Mouse (Mus musculus) liver, embryonic 16.5 days (tissue): Measurements from ENCODE around the gene Cand2. TPM values are rescaled to one million over a fixed set of nuclear protein-coding genes. Genes with fewer than 3 reads are reported as not detected.
A peak's percentile ranks its signal among the peaks of the same experiment; 100 is the strongest.

ENCODE experiments used
- ATAC-seq: fragments of 200-750 bp; cut with Nextera tagmentation; 2 replicates; pipeline ENCODE4 v1.8.0; 2017; ENCODE audit warnings: low read depth, mild to moderate bottlenecking, moderate number of reproducible peaks, moderate library complexity
- H3K27ac ChIP-seq: fragments of 300-500 bp; sonication (generic); 2 replicates; pipeline ENCODE4 v1.5.1; 2014; ENCODE audit warnings: mild to moderate bottlenecking, low read length
- H3K27me3 ChIP-seq: fragments of 300-500 bp; sonication (generic); 2 replicates; pipeline ENCODE4 v1.6.1; 2014; ENCODE audit warnings: low read depth, low read length, mixed read lengths; ENCODE audit not compliant: control insufficient read depth, insufficient read depth
- H3K36me3 ChIP-seq: fragments of 300-500 bp; sonication (generic); 2 replicates; pipeline ENCODE4 v1.6.1; 2014; ENCODE audit warnings: mild to moderate bottlenecking; ENCODE audit not compliant: control insufficient read depth, insufficient read depth
- H3K4me1 ChIP-seq: fragments of 300-500 bp; sonication (generic); 2 replicates; pipeline ENCODE4 v1.6.1; 2014; ENCODE audit warnings: low read depth, low read length, mixed read lengths; ENCODE audit not compliant: control insufficient read depth
- H3K4me2 ChIP-seq: fragments of 300-500 bp; sonication (generic); 2 replicates; pipeline ENCODE4 v1.6.1; 2014; ENCODE audit warnings: low read depth, low read length, mixed read lengths
- H3K4me3 ChIP-seq: fragments of 300-500 bp; sonication (generic); 2 replicates; pipeline ENCODE4 v1.5.1; 2014; ENCODE audit warnings: low read depth, mild to moderate bottlenecking, low read length
- H3K9ac ChIP-seq: fragments of 300-500 bp; sonication (generic); 2 replicates; pipeline ENCODE4 v1.6.1; 2014; ENCODE audit warnings: low read depth, low read length
- H3K9me3 ChIP-seq: fragments of 300-500 bp; sonication (generic); replicated peaks from 2 replicates; pipeline ENCODE4 v1.6.1; 2016; ENCODE audit warnings: low read length; ENCODE audit not compliant: control insufficient read depth
- WGBS: fragments of 180-500 bp; shearing (Covaris S2); extraction: QIAGEN DNeasy Blood & Tissue Kit; methylation state at CpG from one replicate; pipeline ENCODE4 v1.1.7; 2014; ENCODE audit not compliant: insufficient replicate concordance; 5-methylcytosine and 5-hydroxymethylcytosine counted together
- polyA plus RNA-seq: library from polyadenylated mRNA; unstranded; fragments of >200 nt; fragmentation: Nextera tagmentation; extraction: Ambion mirVana; gene quantifications from 2 replicates; pipeline ENCODE4 v1.2.1, GENCODE M21; 2015

The Cand2 gene
- polyA plus RNA-seq, 1 experiment from 2014 or later = 2.8 TPM

DNA sequence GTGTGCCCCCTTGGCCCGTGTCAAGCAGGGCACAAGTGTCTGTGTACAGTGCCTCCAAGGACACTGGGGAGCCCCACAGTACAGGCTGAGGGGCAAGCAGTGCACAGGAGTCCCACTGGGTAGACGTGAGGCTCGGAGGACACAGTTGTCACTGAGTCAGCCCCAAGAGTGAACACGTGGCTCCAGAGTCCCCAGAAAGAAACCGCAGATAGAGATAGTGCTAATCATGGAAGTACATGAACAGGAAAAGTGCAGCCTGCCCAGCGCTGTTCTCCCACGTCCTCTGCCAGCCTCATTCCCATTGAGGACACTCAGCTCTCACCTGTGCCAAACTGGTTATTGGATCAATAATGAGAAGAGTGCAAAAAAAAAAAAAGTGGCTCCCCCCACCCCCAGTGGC, 18.8 kb upstream of the Cand2 start:
- Histone ChIP-seq H3K27me3 (no peaks in the 10 kb centered on the region), H3K9me3 (no peaks in the 10 kb centered on the region), H3K4me3 (no peak overlapping the region), H3K4me1 (peaks cover 31% of the 10 kb centered on the region), H3K36me3 (no peaks in the 10 kb centered on the region), H3K27ac (peak overlapping the region; percentile 53), H3K4me2 (peak overlapping the region; percentile 37), H3K9ac (no peak overlapping the region)
- WGBS = 20% methylated on average over 7 of the region's 7 CpGs
- ATAC-seq = peak; percentile 80

DNA sequence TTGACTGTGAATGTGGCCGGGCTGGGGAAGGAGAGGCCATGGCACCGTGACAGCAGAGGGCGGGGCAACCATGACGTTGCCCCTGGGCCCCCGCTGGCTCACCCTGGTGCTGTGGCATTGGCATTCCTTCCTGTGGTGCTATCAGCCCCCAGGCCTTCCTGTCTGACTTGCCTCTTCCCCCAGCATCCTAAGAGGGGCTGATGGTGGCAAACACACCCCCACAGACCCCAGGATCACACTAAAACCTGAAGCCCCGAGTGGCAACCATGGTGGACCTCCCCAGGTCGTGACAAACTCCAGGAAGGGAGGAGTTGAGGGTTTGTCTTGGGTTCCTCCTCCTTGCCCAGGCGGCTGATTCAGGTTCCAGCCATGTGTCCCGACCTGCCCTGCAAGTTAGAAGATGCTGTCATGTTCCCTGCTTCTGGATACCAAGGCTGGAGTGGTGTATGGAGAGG, 15.3 kb upstream of the Cand2 start:
- no peaks in the 10 kb centered on the region for H3K9me3 ChIP-seq
- ATAC-seq = peak; percentile 85
- peak overlapping the region; percentile 62 for H3K9ac ChIP-seq
- peak overlapping the region; percentile 59 for H3K4me3 ChIP-seq
- WGBS = 11% methylated on average over 9 of the region's 9 CpGs
- no peaks in the 10 kb centered on the region for H3K36me3 ChIP-seq
- H3K27ac ChIP-seq = peak overlapping the region; percentile 82
- H3K4me2 ChIP-seq = peak overlapping the region; percentile 69
- H3K4me1 ChIP-seq = peaks cover 49% of the 10 kb centered on the region
- no peaks in the 10 kb centered on the region for H3K27me3 ChIP-seq

DNA sequence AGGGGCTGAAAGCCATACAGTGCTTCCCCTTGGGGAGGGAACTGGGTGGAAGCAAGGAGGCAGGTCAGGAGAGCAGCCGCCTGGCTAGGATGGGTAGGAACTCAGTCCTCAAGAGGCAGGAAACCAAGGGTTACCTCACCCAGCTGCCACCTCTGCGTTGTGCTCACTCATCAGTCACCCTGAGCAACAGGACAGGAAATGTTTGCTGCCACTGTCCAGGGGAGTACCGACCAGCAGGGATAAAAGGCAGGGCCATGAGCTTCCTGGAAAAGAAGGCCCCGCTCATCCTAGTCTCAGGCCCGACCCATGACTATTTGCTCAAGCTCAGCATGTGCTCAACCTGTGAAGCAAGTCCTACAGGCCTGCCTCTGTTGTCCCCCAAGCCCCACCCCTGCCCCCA, 14.9 kb upstream of the Cand2 start:
- WGBS = 28% methylated on average over 5 of the region's 5 CpGs
- peak overlapping the region; percentile 82 for H3K27ac ChIP-seq
- no peak overlapping the region; the same call in 1 of the 2 replicates for H3K4me3 ChIP-seq
- ATAC-seq = peak; percentile 10
- H3K4me1 ChIP-seq = peaks cover 53% of the 10 kb centered on the region
- H3K4me2 ChIP-seq = peak overlapping the region; percentile 69
- H3K9me3 ChIP-seq = no peaks in the 10 kb centered on the region
- no peaks in the 10 kb centered on the region for H3K27me3 ChIP-seq
- no peaks in the 10 kb centered on the region for H3K36me3 ChIP-seq
- peak overlapping the region; percentile 62 for H3K9ac ChIP-seq

DNA sequence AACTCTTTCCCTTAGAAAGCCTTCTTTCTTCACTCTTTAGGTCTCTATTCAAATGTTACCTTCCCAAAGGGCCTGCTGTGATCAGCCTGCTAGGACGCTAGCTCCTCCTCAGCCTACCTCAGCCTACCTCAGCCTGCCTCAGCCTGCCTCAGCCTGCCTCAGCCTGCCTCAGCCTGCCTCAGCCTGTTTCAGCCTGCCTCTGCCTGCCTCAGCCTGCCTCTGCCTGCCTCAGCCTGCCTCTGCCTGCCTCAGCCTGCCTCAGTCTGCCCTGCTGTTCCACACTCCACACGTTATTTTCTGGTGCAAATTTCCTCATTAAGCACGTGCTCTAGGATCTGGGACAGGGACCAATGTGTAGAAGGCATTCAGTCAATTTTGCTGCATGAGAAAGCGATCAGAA, 14.2 kb upstream of the Cand2 start:
- 86% methylated on average over 4 of the region's 4 CpGs for WGBS
- ATAC-seq = no peak
- no peaks in the 10 kb centered on the region for H3K27me3 ChIP-seq
- H3K9me3 ChIP-seq = no peaks in the 10 kb centered on the region
- H3K4me2 ChIP-seq = no peak overlapping the region
- peak overlapping the region; percentile 82; the same call in 1 of the 2 replicates for H3K27ac ChIP-seq
- H3K4me1 ChIP-seq = peaks cover 47% of the 10 kb centered on the region
- H3K36me3 ChIP-seq = no peaks in the 10 kb centered on the region
- H3K4me3 ChIP-seq = no peak overlapping the region
- no peak overlapping the region for H3K9ac ChIP-seq

DNA sequence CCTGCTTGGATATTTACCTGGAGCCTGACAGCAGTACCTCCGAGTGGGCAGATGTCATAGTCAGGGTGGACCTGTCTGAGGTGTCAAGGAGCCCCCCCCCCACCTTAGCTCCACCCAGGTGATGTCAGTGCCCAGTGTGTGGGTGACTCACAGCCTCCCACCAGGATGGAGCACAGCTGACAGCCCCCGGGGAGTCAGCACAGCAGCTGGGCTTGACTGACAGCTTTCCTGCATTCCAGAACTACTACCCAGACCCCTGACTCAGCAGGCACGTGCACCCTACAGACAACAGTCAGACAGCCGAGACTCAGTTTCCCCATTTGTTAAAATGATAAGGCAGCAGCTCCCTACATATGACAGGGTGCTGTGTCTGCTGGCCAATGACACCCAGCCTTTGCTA, 13.4 kb upstream of the Cand2 start:
- Histone ChIP-seq H3K27ac (no peak overlapping the region), H3K36me3 (no peaks in the 10 kb centered on the region), H3K4me2 (no peak overlapping the region), H3K9me3 (no peaks in the 10 kb centered on the region), H3K9ac (no peak overlapping the region; the same call in 1 of the 2 replicates), H3K4me1 (peaks cover 39% of the 10 kb centered on the region), H3K4me3 (no peak overlapping the region), H3K27me3 (no peaks in the 10 kb centered on the region)
- 31% methylated on average over 4 of the region's 4 CpGs for WGBS
- ATAC-seq = no peak

DNA sequence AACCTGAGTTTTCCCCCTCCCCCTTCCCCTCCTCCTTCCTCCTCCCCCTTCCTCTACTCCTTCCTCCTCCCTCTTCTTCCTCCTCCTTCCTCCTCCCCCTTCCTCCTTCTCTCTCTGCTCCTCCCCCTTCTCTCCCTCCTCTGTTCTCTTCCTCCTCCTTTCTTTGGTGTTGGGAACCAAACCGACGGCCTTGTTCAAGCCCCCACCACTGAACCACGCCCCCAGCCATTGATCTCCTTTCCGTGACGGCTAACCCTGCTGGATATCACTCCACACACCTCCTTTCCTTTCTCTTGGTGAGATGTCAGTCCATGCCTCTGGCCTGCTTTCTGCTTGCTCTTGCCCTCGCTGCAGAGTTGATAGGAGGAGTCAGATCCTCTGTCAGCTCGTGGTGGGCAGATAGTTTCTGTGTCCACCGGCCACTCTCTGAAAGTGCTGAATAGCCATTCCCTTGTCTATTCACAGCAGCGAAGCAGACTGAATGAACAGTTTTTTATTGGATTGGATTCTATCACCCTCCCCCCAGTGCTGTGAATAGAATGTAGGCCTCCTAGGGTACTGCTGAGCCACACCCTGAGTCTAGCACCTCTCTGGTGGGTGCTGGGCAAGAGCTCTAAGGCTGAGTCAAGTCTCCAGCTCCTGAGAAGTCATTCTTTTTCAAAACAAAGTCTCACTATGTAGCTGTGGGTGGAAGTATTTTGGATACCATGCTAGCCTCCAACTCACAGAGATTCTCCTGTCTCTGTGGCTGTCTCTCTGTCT, 12.2 kb upstream of the Cand2 start, which contains the start of gene Tmem40:
Gene Tmem40, minus strand, starts transcription at position 416 of the 762 bp plus-strand sequence.
- no peaks in the 10 kb centered on the region for H3K9me3 ChIP-seq
- ATAC-seq = 0 out of 2 replicates have a peak, but pooled peaks have one; percentile 2
- peak within 1 kb of the TSS; percentile 1 for H3K27ac ChIP-seq
- H3K9ac ChIP-seq = no peak within 1 kb of the TSS; the same call in 1 of the 2 replicates
- peak within 1 kb of the TSS; percentile 1; the same call in 1 of the 2 replicates for H3K4me2 ChIP-seq
- H3K36me3 ChIP-seq = no peaks in the 10 kb centered on the region
- 1% methylated on average over 9 of the region's 9 CpGs for WGBS
- H3K27me3 ChIP-seq = no peaks in the 10 kb centered on the region
- no peak within 1 kb of the TSS for H3K4me3 ChIP-seq
- peaks cover 35% of the 10 kb centered on the region for H3K4me1 ChIP-seq

DNA sequence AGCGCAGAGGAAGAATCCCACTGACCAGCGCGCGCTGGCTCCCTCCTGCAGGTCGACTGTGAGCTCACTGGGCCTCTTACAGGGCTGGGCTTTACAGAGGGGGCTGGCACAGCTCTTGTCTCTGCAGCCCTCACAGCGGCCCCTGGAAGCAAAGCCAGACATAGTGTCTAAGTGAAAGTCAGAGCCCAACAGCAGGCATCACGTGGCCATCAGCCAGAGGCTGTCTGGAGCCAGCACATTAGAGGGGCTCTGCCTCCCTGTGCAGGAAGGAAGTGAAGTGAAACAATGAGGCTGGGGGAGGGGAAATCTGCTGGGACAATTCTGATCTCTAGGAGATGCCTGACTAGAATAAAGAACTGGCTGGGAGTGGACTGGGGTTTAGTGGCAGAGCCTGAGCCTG, 10.2 kb upstream of the Cand2 start:
- no peaks in the 10 kb centered on the region for H3K36me3 ChIP-seq
- no peaks in the 10 kb centered on the region for H3K27me3 ChIP-seq
- no peaks in the 10 kb centered on the region for H3K9me3 ChIP-seq
- 0 out of 2 replicates have a peak overlapping the region, but pooled peaks have one; percentile 7 for H3K4me3 ChIP-seq
- H3K4me2 ChIP-seq = peak overlapping the region; percentile 24; the same call in 1 of the 2 replicates
- peak overlapping the region; percentile 54 for H3K27ac ChIP-seq
- H3K4me1 ChIP-seq = peaks cover 35% of the 10 kb centered on the region
- ATAC-seq = peak; percentile 59
- peak overlapping the region; percentile 37; the same call in 1 of the 2 replicates for H3K9ac ChIP-seq
- 10% methylated on average over 7 of the region's 7 CpGs for WGBS

DNA sequence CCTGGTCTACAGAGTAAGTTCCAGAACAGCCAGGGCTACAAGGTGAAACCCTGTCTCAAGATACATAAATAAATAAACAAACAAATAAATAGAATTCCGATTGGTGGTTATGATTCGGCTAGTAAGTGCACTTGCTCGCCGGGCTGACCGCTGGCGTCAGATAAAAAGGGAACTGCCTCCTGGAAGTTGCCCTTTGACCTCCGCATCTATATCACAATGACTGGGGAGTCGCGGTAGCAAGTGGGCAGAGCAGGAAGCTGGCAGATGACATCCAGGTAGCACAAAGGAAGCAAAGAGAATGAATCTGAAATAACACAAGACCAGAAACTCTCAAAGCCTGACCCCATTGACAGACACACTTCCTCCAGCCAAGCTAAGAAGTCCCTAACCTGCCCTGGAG, 7.0 kb upstream of the Cand2 start:
- Histone ChIP-seq H3K36me3 (no peaks in the 10 kb centered on the region), H3K4me3 (no peak overlapping the region), H3K9me3 (no peaks in the 10 kb centered on the region), H3K9ac (no peak overlapping the region), H3K4me1 (peaks cover 17% of the 10 kb centered on the region), H3K27me3 (no peaks in the 10 kb centered on the region), H3K4me2 (no peak overlapping the region), H3K27ac (no peak overlapping the region)
- ATAC-seq = no peak
- 14% methylated on average over 9 of the region's 9 CpGs for WGBS

DNA sequence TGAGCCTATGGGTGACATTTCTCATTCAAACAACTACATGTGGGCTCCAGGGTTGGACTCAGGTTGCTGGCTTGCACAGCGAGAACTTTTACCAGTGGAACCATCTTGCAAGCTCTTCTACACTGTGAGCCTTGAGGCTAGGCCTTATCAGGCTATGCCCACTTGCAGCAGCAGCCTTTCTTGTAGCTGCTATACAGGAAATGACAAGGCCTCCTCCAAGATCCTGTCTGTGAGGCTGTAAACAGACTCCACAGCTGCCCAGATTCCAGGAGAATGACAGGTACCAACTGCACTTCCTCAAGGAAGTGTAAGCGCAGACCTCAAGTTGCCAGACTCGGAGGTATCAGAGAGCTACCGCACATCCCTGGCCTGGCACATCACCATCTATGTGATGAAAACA, 6.1 kb upstream of the Cand2 start:
- Histone ChIP-seq H3K4me2 (no peak overlapping the region), H3K9me3 (no peaks in the 10 kb centered on the region), H3K27ac (no peak overlapping the region), H3K36me3 (no peaks in the 10 kb centered on the region), H3K9ac (no peak overlapping the region), H3K4me1 (peaks cover 12% of the 10 kb centered on the region), H3K4me3 (no peak overlapping the region), H3K27me3 (no peaks in the 10 kb centered on the region)
- WGBS = 22% methylated on average over 4 of the region's 4 CpGs
- ATAC-seq = peak; percentile 44; the same call in 1 of the 2 replicates
